Mouse (Mus musculus) kidney, adult 2 months (tissue): ENCODE measurements around the gene Lingo3.

Experiments
- CTCF ChIP-seq: fragments of 200-500 bp; conservative IDR thresholded peaks from 2 replicates; pipeline ENCODE4 v1.5.1; 2011; ENCODE audit warnings: low read depth, mild to moderate bottlenecking, control low read depth, low read length, moderate library complexity, mixed read lengths; ENCODE audit not compliant: insufficient read depth, insufficient read length
- POLR2A ChIP-seq: fragments of 200-500 bp; IDR thresholded peaks from one replicate; pipeline ENCODE4 v1.6.1; 2011; ENCODE audit warnings: low read depth, low read length, control low read depth

- TF ChIP-seq POLR2A = no peak
- TF ChIP-seq CTCF = no peak
Observed at GRCm38 (mm10) chr10:80812391-80813041, 31.3 kb downstream of the Lingo3 start.
